Mouse (Mus musculus): ENCODE measurements around the gene Adamts17.

- no peak for TF ChIP-seq CTCF (IDR thresholded peaks at IDR 0.05; ENCODE audit: control insufficient read depth, insufficient read depth, low read length)
- TF ChIP-seq POLR2A (IDR thresholded peaks at IDR 0.05; ENCODE audit: borderline replicate concordance, control insufficient read depth, low read depth, low read length) = no peak
These were observed 9.8 kb downstream of the Adamts17 start for GRCm38 (mm10) chr7:66849316-66849715.

Data from bone marrow, adult 2 months (tissue).